8 mouse cellular contexts compared by ENCODE assay signal in genomic region chr1:156042481-156042880, GRCm38 (mm10). TPM values are rescaled to one million over a fixed set of nuclear protein-coding genes. Genes with fewer than 3 reads are reported as not detected.
A peak's percentile ranks its signal among the peaks of the same experiment; 100 is the strongest.
DNase-seq lines count a peak whose midpoint lies in the region; ATAC-seq and TF ChIP-seq lines count a peak whose summit lies in the region.

No protein-coding gene starts in this region.

- H3K4me3 ChIP-seq in hindbrain, embryonic 10.5 days: peak overlapping the region; percentile 65; the same call in 1 of the 2 replicates
- no peak overlapping the region for H3K4me3 ChIP-seq in hindbrain, embryonic 16.5 days (ENCODE audit: low read length)
- H3K4me3 ChIP-seq in MEL (ENCODE audit: control insufficient read depth in 1 of 2, insufficient read depth in 1 of 2, low read depth in 2 of 2, low read length in 2 of 2): peak overlapping the region in 1 of 2 experiments; percentile 88; a peak in 1 of 4 replicates
- no peak overlapping the region for H3K4me3 ChIP-seq in forebrain, postnatal 0 days (ENCODE audit: low read depth, low read length)
- H3K4me3 ChIP-seq in liver, postnatal 0 days (ENCODE audit: low read depth, low read length): peak overlapping the region; percentile 79

- TF ChIP-seq POLR2A in MEL (IDR thresholded peaks at IDR 0.05; ENCODE audit: control insufficient read depth in 1 of 2, insufficient read depth in 1 of 2, low read depth in 1 of 2, low read length in 2 of 2, poor library complexity in 1 of 2): no peak

- TF ChIP-seq RAD21 in MEL (IDR thresholded peaks at IDR 0.05; ENCODE audit: low read depth, low read length): no peak

- no peak for TF ChIP-seq CTCF in MEL (IDR thresholded peaks at IDR 0.05 in 2 of 3, conservative IDR thresholded peaks at IDR 0.05 in 1 of 3; ENCODE audit: control insufficient read depth in 1 of 3, insufficient read depth in 1 of 3, low read depth in 2 of 3, low read length in 3 of 3, poor library complexity in 1 of 3, severe bottlenecking in 1 of 3)
- no peak for TF ChIP-seq CTCF in forebrain, postnatal 0 days (IDR thresholded peaks at IDR 0.05; ENCODE audit: low read depth)
- no peak for TF ChIP-seq CTCF in liver, postnatal 0 days (IDR thresholded peaks at IDR 0.05; ENCODE audit: low read depth)

- H3K9ac ChIP-seq in hindbrain, embryonic 16.5 days (ENCODE audit: low read depth, low read length): no peak overlapping the region
- peak overlapping the region; percentile 42; the same call in 1 of the 2 replicates for H3K9ac ChIP-seq in MEL (ENCODE audit: control insufficient read depth, low read depth, low read length, poor library complexity, severe bottlenecking)
- no peak overlapping the region for H3K9ac ChIP-seq in forebrain, postnatal 0 days
- peak overlapping the region; percentile 67 for H3K9ac ChIP-seq in liver, postnatal 0 days (replicated peaks)

- H3K4me1 ChIP-seq in hindbrain, embryonic 10.5 days (replicated peaks): peaks cover 24% of the 10 kb centered on the region
- peaks cover 19% of the 10 kb centered on the region for H3K4me1 ChIP-seq in hindbrain, embryonic 16.5 days (ENCODE audit: control insufficient read depth, insufficient read depth, low read depth, low read length)
- peaks cover 5 to 11% of the 10 kb centered on the region in 2 experiments for H3K4me1 ChIP-seq in MEL (ENCODE audit: control insufficient read depth in 1 of 2, insufficient read depth in 2 of 2, low read length in 2 of 2)
- 0 out of 2 replicates have a peak, but pooled peaks cover 5% of the 10 kb centered on the region for H3K4me1 ChIP-seq in forebrain, postnatal 0 days (ENCODE audit: insufficient read depth)
- peaks cover 25% of the 10 kb centered on the region for H3K4me1 ChIP-seq in liver, postnatal 0 days (ENCODE audit: insufficient read depth)

- no peaks in the 10 kb centered on the region for H3K9me3 ChIP-seq in hindbrain, embryonic 10.5 days
- H3K9me3 ChIP-seq in hindbrain, embryonic 16.5 days (ENCODE audit: control insufficient read depth, low read length): no peaks in the 10 kb centered on the region
- no peaks in the 10 kb centered on the region for H3K9me3 ChIP-seq in MEL (replicated peaks; ENCODE audit: insufficient read depth, low read length)
- H3K9me3 ChIP-seq in forebrain, postnatal 0 days (ENCODE audit: low read length): no peaks in the 10 kb centered on the region
- H3K9me3 ChIP-seq in liver, postnatal 0 days (ENCODE audit: low read length): no peaks in the 10 kb centered on the region

- H3K27ac ChIP-seq in hindbrain, embryonic 10.5 days: no peak overlapping the region
- H3K27ac ChIP-seq in hindbrain, embryonic 16.5 days (ENCODE audit: low read depth, low read length): no peak overlapping the region
- no peak overlapping the region for H3K27ac ChIP-seq in MEL (ENCODE audit: control insufficient read depth, low read depth, low read length)
- no peak overlapping the region for H3K27ac ChIP-seq in forebrain, postnatal 0 days (ENCODE audit: low read depth, low read length)
- H3K27ac ChIP-seq in liver, postnatal 0 days (ENCODE audit: low read depth): peak overlapping the region; percentile 72

- no peak for TF ChIP-seq EP300 in MEL (IDR thresholded peaks at IDR 0.05; ENCODE audit: low read depth in 1 of 2, low read length in 2 of 2)
- TF ChIP-seq EP300 in liver, postnatal 0 days (IDR thresholded peaks at IDR 0.05; ENCODE audit: low read depth): no peak

- no peak overlapping the region for H3K4me2 ChIP-seq in hindbrain, embryonic 16.5 days (ENCODE audit: low read length)
- H3K4me2 ChIP-seq in forebrain, postnatal 0 days (ENCODE audit: low read depth): 0 out of 2 replicates have a peak overlapping the region, but pooled peaks have one; percentile 52
- H3K4me2 ChIP-seq in liver, postnatal 0 days (ENCODE audit: low read depth, low read length): peak overlapping the region; percentile 68

- WGBS in hindbrain, embryonic 10.5 days: 92% methylated on average over 5 of the region's 5 CpGs
- WGBS in hindbrain, embryonic 16.5 days: 91% methylated on average over 5 of the region's 5 CpGs
- 85% methylated on average over 5 of the region's 5 CpGs for WGBS in forebrain, postnatal 0 days
- 53% methylated on average over 5 of the region's 5 CpGs for WGBS in liver, postnatal 0 days (ENCODE audit: insufficient replicate concordance)

- ATAC-seq in hindbrain, embryonic 16.5 days: no peak
- ATAC-seq in forebrain, postnatal 0 days: no peak
- no peak for ATAC-seq in liver, postnatal 0 days
- no peak for ATAC-seq in monocyte, adult 5-6 weeks (replicated peaks; ENCODE audit: insufficient number of reproducible peaks, low FRiP score, low TSS enrichment, poor library complexity, severe bottlenecking)

- peaks cover 44% of the 10 kb centered on the region for H3K79me2 ChIP-seq in MEL (ENCODE audit: control insufficient read depth, insufficient read depth, low read length, poor library complexity)

- H3K36me3 ChIP-seq in hindbrain, embryonic 10.5 days: peaks cover 41% of the 10 kb centered on the region
- H3K36me3 ChIP-seq in hindbrain, embryonic 16.5 days (ENCODE audit: control insufficient read depth, insufficient read depth, low read length): no peaks in the 10 kb centered on the region
- H3K36me3 ChIP-seq in MEL (ENCODE audit: control insufficient read depth in 1 of 2, insufficient read depth in 2 of 2, low read length in 2 of 2): peaks cover 16 to 20% of the 10 kb centered on the region in 2 experiments
- 0 out of 2 replicates have a peak, but pooled peaks cover 5% of the 10 kb centered on the region for H3K36me3 ChIP-seq in forebrain, postnatal 0 days (ENCODE audit: insufficient read depth)
- H3K36me3 ChIP-seq in liver, postnatal 0 days (replicated peaks; ENCODE audit: insufficient read depth, low read length): peaks cover 33% of the 10 kb centered on the region

- no peak for DNase-seq in hindbrain, embryonic 10.5 days (ENCODE audit: low spot score)
- DNase-seq in MEL (ENCODE audit: low read depth, low spot score): peak; percentile 16
- no peak for DNase-seq in forebrain, postnatal 0 days
- DNase-seq in liver, postnatal 0 days: no peak
- DNase-seq in cerebellum, postnatal 10 days: no peak
- no peak for DNase-seq in gastrocnemius, postnatal 25 days

- no peaks in the 10 kb centered on the region for H3K27me3 ChIP-seq in hindbrain, embryonic 10.5 days (ENCODE audit: insufficient read depth, poor library complexity, severe bottlenecking)
- H3K27me3 ChIP-seq in hindbrain, embryonic 16.5 days (replicated peaks; ENCODE audit: control insufficient read depth, insufficient read depth, low read length): no peaks in the 10 kb centered on the region
- no peaks in the 10 kb centered on the region for H3K27me3 ChIP-seq in MEL (ENCODE audit: control insufficient read depth in 1 of 2, insufficient read depth in 2 of 2, low read length in 2 of 2)
- no peaks in the 10 kb centered on the region for H3K27me3 ChIP-seq in forebrain, postnatal 0 days (ENCODE audit: insufficient read depth, low read length)
- no peaks in the 10 kb centered on the region for H3K27me3 ChIP-seq in liver, postnatal 0 days (ENCODE audit: insufficient read depth, low read length)

TF ChIP-seq in MEL, 35 proteins besides CTCF, POLR2A, EP300 and RAD21:
- TF ChIP-seq ZKSCAN1 (IDR thresholded peaks at IDR 0.05; ENCODE audit: low read depth, low read length): no peak
- no peak for TF ChIP-seq TCF12 (IDR thresholded peaks at IDR 0.05; ENCODE audit: low read depth, low read length)
- no peak for TF ChIP-seq MAZ (IDR thresholded peaks at IDR 0.05; ENCODE audit: low read depth, low read length)
- TF ChIP-seq SIN3A (IDR thresholded peaks at IDR 0.05; ENCODE audit: low read length): no peak
- TF ChIP-seq ETS1 (IDR thresholded peaks at IDR 0.05; ENCODE audit: low read depth, low read length): no peak
- TF ChIP-seq CHD2 (IDR thresholded peaks at IDR 0.05; ENCODE audit: low read length): no peak
- TF ChIP-seq ZMIZ1 (IDR thresholded peaks at IDR 0.05; ENCODE audit: low read depth, low read length): no peak

RNA-seq across cellular contexts. Expression of gene Tor1aip1, which starts 6.2 kb away (rescaled TPM):
- polyA plus RNA-seq in hindbrain, embryonic 10.5 days (2016; fragmentation: Nextera tagmentation; extraction: Ambion mirVana): 34.5 and 41.9 TPM in 2 replicates
- polyA plus RNA-seq in hindbrain, embryonic 16.5 days (2015; fragmentation: Nextera tagmentation; extraction: Ambion mirVana): 17.9 and 18.1 TPM in 2 replicates
- 11.4 and 13.1 TPM in 2 replicates for total RNA-seq in MEL (2012; rRNA removed)
- polyA plus RNA-seq in MEL (2012; ENCODE audit: insufficient read depth in 1 of 2, insufficient read length in 2 of 2, low read depth in 1 of 2, low replicate concordance in 2 of 2, missing spikeins in 1 of 2): 10 to 100 TPM in 1 of 2 experiments, not detected in 1; 22.9 TPM
- total RNA-seq in forebrain, postnatal 0 days (2014; rRNA removed): 15.4 and 23.1 TPM in 2 replicates
- 19.3 and 20.4 TPM in 2 replicates for polyA plus RNA-seq in forebrain, postnatal 0 days (2015; fragmentation: Nextera tagmentation; extraction: Ambion mirVana)
- polyA plus RNA-seq in liver, postnatal 0 days (2015; fragmentation: Nextera tagmentation; extraction: Ambion mirVana): 29.1 and 29.2 TPM in 2 replicates
- total RNA-seq in monocyte, adult 5-6 weeks (2017): 86.4 to 108 TPM (median 91.2 TPM) in 3 replicates
- total RNA-seq in gastrocnemius, postnatal 25 days (2021): 10 to 100 TPM; 79.8 to 91.5 TPM

RNA-seq across cellular contexts. Expression of gene Tor1aip2, which starts 7.3 kb away (rescaled TPM):
- 94.6 and 104 TPM in 2 replicates for polyA plus RNA-seq in hindbrain, embryonic 10.5 days (2016; fragmentation: Nextera tagmentation; extraction: Ambion mirVana)
- 63.9 and 66.4 TPM in 2 replicates for polyA plus RNA-seq in hindbrain, embryonic 16.5 days (2015; fragmentation: Nextera tagmentation; extraction: Ambion mirVana)
- 37.7 and 47.1 TPM in 2 replicates for total RNA-seq in MEL (2012; rRNA removed)
- polyA plus RNA-seq in MEL (2012; ENCODE audit: insufficient read depth in 1 of 2, insufficient read length in 2 of 2, low read depth in 1 of 2, low replicate concordance in 2 of 2, missing spikeins in 1 of 2): 10 to 100 TPM in 1 of 2 experiments, not detected in 1; 48.1 TPM
- 56.0 and 60.8 TPM in 2 replicates for total RNA-seq in forebrain, postnatal 0 days (2014; rRNA removed)
- polyA plus RNA-seq in forebrain, postnatal 0 days (2015; fragmentation: Nextera tagmentation; extraction: Ambion mirVana): 43.3 and 50.3 TPM in 2 replicates
- 43.7 and 45.3 TPM in 2 replicates for polyA plus RNA-seq in liver, postnatal 0 days (2015; fragmentation: Nextera tagmentation; extraction: Ambion mirVana)
- 43.7 to 58.5 TPM (median 52.0 TPM) in 3 replicates for total RNA-seq in monocyte, adult 5-6 weeks (2017)
- total RNA-seq in gastrocnemius, postnatal 25 days (2021): 10 to 100 TPM; 46.5 to 48.6 TPM

Comparison
In these comparisons a context has a peak if more than half of its experiments do, and no peak if none do; other contexts are left out.
1. H3K4me3 ChIP-seq: peak in hindbrain, embryonic 10.5 days (single experiment) and liver, postnatal 0 days (single experiment); none in hindbrain, embryonic 16.5 days (single experiment) and forebrain, postnatal 0 days (single experiment).
2. H3K9ac ChIP-seq: peak in MEL (single experiment) and liver, postnatal 0 days (single experiment); none in hindbrain, embryonic 16.5 days (single experiment) and forebrain, postnatal 0 days (single experiment).